1 mouse cellular context compared by ENCODE assay signal in genomic region chr11:99310882-99311281, GRCm38 (mm10).
TF ChIP-seq lines count a peak whose summit lies in the region.

No protein-coding gene starts in this region.

TF ChIP-seq in MEL, 35 proteins besides CTCF, POLR2A, EP300 and RAD21 (continued from another document):
- TF ChIP-seq JUND (IDR thresholded peaks at IDR 0.05; ENCODE audit: low read depth, low read length) (peak; percentile 67; the same call in 1 of the 2 replicates), MYC (IDR thresholded peaks at IDR 0.05; ENCODE audit: low read depth, low read length) (0 out of 2 replicates have a peak, but pooled peaks have one; percentile 12), ZKSCAN1 (IDR thresholded peaks at IDR 0.05; ENCODE audit: low read depth, low read length) (peak; percentile 72; the same call in 1 of the 2 replicates)
